Mouse (Mus musculus) right cerebral cortex, adult 2 months (tissue): ENCODE measurements around the gene Pnrc1.
A peak's percentile ranks its signal among the peaks of the same experiment; 100 is the strongest.
"Not testable (repeated sequence)": the region's sequence is repeated elsewhere in the genome, so short reads cannot be mapped to it uniquely, and the experiment has no call there.

Experiments
- DNase-seq, 2 experiments: peaks; one replicate each; pipeline ENCODE4 v3.0.0; 2021 to 2022; ENCODE audit warnings: low spot score in 2 of 2

Gene Pnrc1

GRCm38 (mm10) chr4:33290002-33290401 is at the start of gene Pnrc1:
TSS of gene Pnrc1 (minus strand) at chr4:33290163.
- peak; percentile 20 to 27 for DNase-seq

- DNase-seq, result no peak
These were observed 48.0 kb upstream of the Pnrc1 start for GRCm38 (mm10) chr4:33337999-33338398.

GRCm38 (mm10) chr4:33332956-33333455 is 43.0 kb upstream of the Pnrc1 start:
- DNase-seq, result no peak

- DNase-seq, result no peak
These were observed 41.2 kb upstream of the Pnrc1 start for GRCm38 (mm10) chr4:33331147-33331546.

- DNase-seq, result no peak
These were observed 25.9 kb upstream of the Pnrc1 start for GRCm38 (mm10) chr4:33315840-33316239.

GRCm38 (mm10) chr4:33314150-33314549 is 24.2 kb upstream of the Pnrc1 start:
- not testable (repeated sequence) for DNase-seq

GRCm38 (mm10) chr4:33310840-33311437 is 21.0 kb upstream of the Pnrc1 start:
- DNase-seq, result no peak

GRCm38 (mm10) chr4:33309764-33310757 is 20.1 kb upstream of the Pnrc1 start, which contains the start of gene Rngtt:
TSS of gene Rngtt (plus strand) at chr4:33310311.
- peak; percentile 95 for DNase-seq

- DNase-seq, result no peak
These were observed 17.2 kb upstream of the Pnrc1 start for GRCm38 (mm10) chr4:33307146-33307545.

- DNase-seq, result no peak
These were observed 13.1 kb upstream of the Pnrc1 start for GRCm38 (mm10) chr4:33303057-33303456.

GRCm38 (mm10) chr4:33300891-33301665 is 11.1 kb upstream of the Pnrc1 start:
- DNase-seq, result not testable (repeated sequence)

- peak; percentile 55 to 83 for DNase-seq
These were observed 2.7 kb upstream of the Pnrc1 start for GRCm38 (mm10) chr4:33292409-33293370.

GRCm38 (mm10) chr4:33290878-33291277 is 915 bp upstream of the Pnrc1 start:
- no peak for DNase-seq

GRCm38 (mm10) chr4:33289106-33289650 is 785 bp downstream of the Pnrc1 start:
- DNase-seq, result no peak

- DNase-seq, result no peak
These were observed 4.5 kb downstream of the Pnrc1 start for GRCm38 (mm10) chr4:33285448-33285847.

- no peak for DNase-seq
These were observed 5.7 kb downstream of the Pnrc1 start for GRCm38 (mm10) chr4:33284083-33284880.

- no peak for DNase-seq
These were observed 7.9 kb downstream of the Pnrc1 start for GRCm38 (mm10) chr4:33281891-33282685.

- DNase-seq, result no peak
These were observed 16.5 kb downstream of the Pnrc1 start for GRCm38 (mm10) chr4:33273437-33273836.
